Mouse (Mus musculus) lung, adult 2 months (tissue): ENCODE measurements at regions not wholly inside any gene's neighbourhood (a gene's known extent, or its start where the extent isn't known, plus 50 kb on each side); places are given as distances from the start of the nearest gene placed in this dataset.

Experiments used
- DNase-seq: peaks from one replicate; pipeline ENCODE4 v3.0.0; 2022
- H3K4me1 ChIP-seq: fragments of 200-500 bp; 2 replicates; pipeline ENCODE4 v1.6.1; 2011; ENCODE audit warnings: low read length; ENCODE audit not compliant: control insufficient read depth, insufficient read depth
- H3K4me3 ChIP-seq: fragments of 200-500 bp; replicated peaks from 2 replicates; pipeline ENCODE3; 2011; ENCODE audit warnings: low read depth, mild to moderate bottlenecking, control low read depth, low read length; ENCODE audit errors: extremely low read depth
- CTCF ChIP-seq: fragments of 200-500 bp; IDR thresholded peaks from 2 replicates; pipeline ENCODE4 v1.5.1; 2011; ENCODE audit warnings: mild to moderate bottlenecking, low read length, control low read depth; ENCODE audit not compliant: insufficient read depth
- POLR2A ChIP-seq: fragments of 200-500 bp; IDR thresholded peaks from 2 replicates; pipeline ENCODE4 v1.6.1; 2011; ENCODE audit warnings: low read depth, mild to moderate bottlenecking, control low read depth, low read length, borderline replicate concordance; ENCODE audit errors: extremely low read depth
- WGBS: fragments of 180-500 bp; shearing (Covaris S2); methylation state at CpG from one replicate; pipeline ENCODE4 v1.1.7; 2018; 5-methylcytosine and 5-hydroxymethylcytosine counted together

- WGBS = 65% methylated on average over 2 of the region's 2 CpGs
- no peak overlapping the region for H3K4me3 ChIP-seq
- no peaks in the 10 kb centered on the region for H3K4me1 ChIP-seq
- DNase-seq = no peak
- TF ChIP-seq POLR2A = no peak
- no peak for TF ChIP-seq CTCF
These were observed 97.4 kb downstream of the Nfkbiz start for GRCm38 (mm10) chr16:55741099-55741863.

- no peak for DNase-seq
- 82% methylated on average over 4 of the region's 4 CpGs for WGBS
- Histone ChIP-seq H3K4me1 (no peaks in the 10 kb centered on the region), H3K4me3 (no peak overlapping the region)
- TF ChIP-seq CTCF (no peak), POLR2A (no peak)
These were observed 100.0 kb downstream of the Nfkbiz start for GRCm38 (mm10) chr16:55738741-55739140.

GRCm38 (mm10) chr16:55735476-55735968 lies 103.2 kb downstream of the Nfkbiz start:
- no peak for DNase-seq
- 83% methylated on average over 7 of the region's 7 CpGs for WGBS
- TF ChIP-seq CTCF (no peak), POLR2A (no peak)
- Histone ChIP-seq H3K4me1 (no peaks in the 10 kb centered on the region; the same call in 1 of the 2 replicates), H3K4me3 (no peak overlapping the region)

GRCm38 (mm10) chr16:55734301-55734700 lies 104.4 kb downstream of the Nfkbiz start:
- H3K4me3 ChIP-seq = no peak overlapping the region
- no peak for DNase-seq
- WGBS = 80% methylated on average over 11 of the region's 11 CpGs
- H3K4me1 ChIP-seq = no peaks in the 10 kb centered on the region; the same call in 1 of the 2 replicates
- TF ChIP-seq CTCF (no peak), POLR2A (no peak)

GRCm38 (mm10) chr16:55733751-55734150 lies 104.9 kb downstream of the Nfkbiz start:
- TF ChIP-seq POLR2A (no peak), CTCF (no peak)
- 55% methylated on average over 4 of the region's 4 CpGs for WGBS
- Histone ChIP-seq H3K4me1 (no peaks in the 10 kb centered on the region; the same call in 1 of the 2 replicates), H3K4me3 (no peak overlapping the region)
- no peak for DNase-seq

- no peak for DNase-seq
- TF ChIP-seq POLR2A (no peak), CTCF (no peak)
- Histone ChIP-seq H3K4me3 (no peak overlapping the region), H3K4me1 (no peaks in the 10 kb centered on the region; the same call in 1 of the 2 replicates)
- 52% methylated on average over 8 of the region's 8 CpGs for WGBS
These were observed 107.7 kb downstream of the Nfkbiz start for GRCm38 (mm10) chr16:55731003-55731402.

GRCm38 (mm10) chr16:55726538-55726937 lies 112.2 kb downstream of the Nfkbiz start:
- no peak for TF ChIP-seq POLR2A
- no peak for TF ChIP-seq CTCF
- 64% methylated on average over 3 of the region's 3 CpGs for WGBS
- Histone ChIP-seq H3K4me1 (no peaks in the 10 kb centered on the region), H3K4me3 (no peak overlapping the region)
- no peak for DNase-seq

GRCm38 (mm10) chr16:55720430-55720829 lies 118.3 kb downstream of the Nfkbiz start:
- H3K4me3 ChIP-seq = no peak overlapping the region
- no peak for TF ChIP-seq POLR2A
- no peak for TF ChIP-seq CTCF
- DNase-seq = no peak
- H3K4me1 ChIP-seq = no peaks in the 10 kb centered on the region
- WGBS = 60% methylated on average over 3 of the region's 3 CpGs

GRCm38 (mm10) chr16:55710017-55710416 lies 128.7 kb downstream of the Nfkbiz start:
- DNase-seq = no peak
- Histone ChIP-seq H3K4me3 (no peak overlapping the region), H3K4me1 (no peaks in the 10 kb centered on the region)
- 67% methylated on average over 3 of the region's 3 CpGs for WGBS
- TF ChIP-seq CTCF (no peak), POLR2A (no peak)

- DNase-seq = no peak
- TF ChIP-seq POLR2A (no peak), CTCF (no peak)
- Histone ChIP-seq H3K4me3 (no peak overlapping the region), H3K4me1 (no peaks in the 10 kb centered on the region)
These were observed 132.2 kb downstream of the Nfkbiz start for GRCm38 (mm10) chr16:55706502-55706901.
